Mouse (Mus musculus): ENCODE data around the gene Kbtbd6. TPM values are rescaled to one million over a fixed set of nuclear protein-coding genes. Genes with fewer than 3 reads are reported as not detected.

The Kbtbd6 gene
- total RNA-seq, 1 experiment from 2014 or later, result not detected

- ATAC-seq (replicated peaks; ENCODE audit: insufficient number of reproducible peaks, low FRiP score, low TSS enrichment, poor library complexity, severe bottlenecking), result no peak
Measured at GRCm38 (mm10) chr14:79473384-79473783, 21.7 kb downstream of the Kbtbd6 start.

- ATAC-seq (replicated peaks; ENCODE audit: insufficient number of reproducible peaks, low FRiP score, low TSS enrichment, poor library complexity, severe bottlenecking), result peak; percentile 51
Measured at GRCm38 (mm10) chr14:79480624-79481338, 29.1 kb downstream of the Kbtbd6 start, which contains the start of gene Elf1. Elf1 (plus strand) TSS chr14:79481194.

- peak; percentile 76 for ATAC-seq (replicated peaks; ENCODE audit: insufficient number of reproducible peaks, low FRiP score, low TSS enrichment, poor library complexity, severe bottlenecking)
Measured at GRCm38 (mm10) chr14:79481339-79482151, 29.9 kb downstream of the Kbtbd6 start, which contains the start of gene Wbp4. Wbp4 (minus strand) TSS chr14:79481520.

- no peak for ATAC-seq (replicated peaks; ENCODE audit: insufficient number of reproducible peaks, low FRiP score, low TSS enrichment, poor library complexity, severe bottlenecking)
Measured at GRCm38 (mm10) chr14:79482251-79482661, 30.6 kb downstream of the Kbtbd6 start.

GRCm38 (mm10) chr14:79482747-79483355 is 31.2 kb downstream of the Kbtbd6 start:
- no peak for ATAC-seq (replicated peaks; ENCODE audit: insufficient number of reproducible peaks, low FRiP score, low TSS enrichment, poor library complexity, severe bottlenecking)

- ATAC-seq (replicated peaks; ENCODE audit: insufficient number of reproducible peaks, low FRiP score, low TSS enrichment, poor library complexity, severe bottlenecking), result no peak
Measured at GRCm38 (mm10) chr14:79483611-79484120, 32.0 kb downstream of the Kbtbd6 start.

GRCm38 (mm10) chr14:79486617-79486992 is 35.0 kb downstream of the Kbtbd6 start:
- ATAC-seq (replicated peaks; ENCODE audit: insufficient number of reproducible peaks, low FRiP score, low TSS enrichment, poor library complexity, severe bottlenecking), result no peak

- no peak for ATAC-seq (replicated peaks; ENCODE audit: insufficient number of reproducible peaks, low FRiP score, low TSS enrichment, poor library complexity, severe bottlenecking)
Measured at GRCm38 (mm10) chr14:79486993-79487731, 35.5 kb downstream of the Kbtbd6 start.

GRCm38 (mm10) chr14:79488531-79488930 is 36.9 kb downstream of the Kbtbd6 start:
- ATAC-seq (replicated peaks; ENCODE audit: insufficient number of reproducible peaks, low FRiP score, low TSS enrichment, poor library complexity, severe bottlenecking), result no peak

GRCm38 (mm10) chr14:79489150-79489549 is 37.5 kb downstream of the Kbtbd6 start:
- ATAC-seq (replicated peaks; ENCODE audit: insufficient number of reproducible peaks, low FRiP score, low TSS enrichment, poor library complexity, severe bottlenecking), result no peak

- ATAC-seq (replicated peaks; ENCODE audit: insufficient number of reproducible peaks, low FRiP score, low TSS enrichment, poor library complexity, severe bottlenecking), result no peak
Measured at GRCm38 (mm10) chr14:79490246-79490645, 38.6 kb downstream of the Kbtbd6 start.

GRCm38 (mm10) chr14:79494349-79494748 is 42.7 kb downstream of the Kbtbd6 start:
- no peak for ATAC-seq (replicated peaks; ENCODE audit: insufficient number of reproducible peaks, low FRiP score, low TSS enrichment, poor library complexity, severe bottlenecking)

- no peak for ATAC-seq (replicated peaks; ENCODE audit: insufficient number of reproducible peaks, low FRiP score, low TSS enrichment, poor library complexity, severe bottlenecking)
Measured at GRCm38 (mm10) chr14:79499326-79499725, 47.7 kb downstream of the Kbtbd6 start.

GRCm38 (mm10) chr14:79500756-79501155 is 49.1 kb downstream of the Kbtbd6 start:
- ATAC-seq (replicated peaks; ENCODE audit: insufficient number of reproducible peaks, low FRiP score, low TSS enrichment, poor library complexity, severe bottlenecking), result no peak

- ATAC-seq (replicated peaks; ENCODE audit: insufficient number of reproducible peaks, low FRiP score, low TSS enrichment, poor library complexity, severe bottlenecking), result no peak
Measured at GRCm38 (mm10) chr14:79503371-79504075, 51.9 kb downstream of the Kbtbd6 start.

All from monocyte, adult 5-6 weeks (primary cell).